Mouse (Mus musculus) cerebellum, adult 2 months (tissue): ENCODE measurements around the gene Tuba3a.

Experiments
- CTCF ChIP-seq: fragments of 200-500 bp; IDR thresholded peaks from 2 replicates; pipeline ENCODE4 v1.5.1; 2011; ENCODE audit warnings: low read depth, mild to moderate bottlenecking, control low read depth, low read length, moderate library complexity, borderline replicate concordance; ENCODE audit not compliant: insufficient read depth
- POLR2A ChIP-seq: fragments of 200-500 bp; IDR thresholded peaks from 2 replicates; pipeline ENCODE4 v1.6.1; 2011; ENCODE audit warnings: low read length, control low read depth, borderline replicate concordance; ENCODE audit not compliant: insufficient read depth

DNA sequence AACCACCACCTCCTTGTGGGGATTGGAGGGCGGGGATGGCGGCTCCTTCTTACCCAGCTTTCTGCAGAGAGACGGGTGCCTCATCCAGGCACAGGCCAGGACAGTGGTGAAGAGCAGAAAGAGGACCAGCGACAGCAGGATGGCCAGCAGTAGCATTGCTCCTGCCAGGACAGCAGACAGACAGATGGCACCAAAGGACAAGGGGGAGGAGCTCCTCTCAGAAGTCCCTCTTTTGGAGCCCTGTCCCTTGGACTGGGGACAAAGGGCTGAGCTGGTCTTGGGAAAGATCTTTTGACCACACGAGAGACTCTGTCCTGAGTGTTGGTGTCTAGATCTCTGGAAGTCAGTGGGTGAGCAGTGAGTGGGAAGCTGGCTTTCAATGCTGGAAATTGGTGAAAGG lies 23.6 kb upstream of the Tuba3a start:
- TF ChIP-seq CTCF, result no peak
- TF ChIP-seq POLR2A, result no peak
